Mouse (Mus musculus) limb, embryonic 15.5 days (tissue): ENCODE measurements around the gene Hdhd3. TPM values are rescaled to one million over a fixed set of nuclear protein-coding genes. Genes with fewer than 3 reads are reported as not detected.

Experiments used
- ATAC-seq: fragments of 200-750 bp; cut with Nextera tagmentation; 2 replicates; pipeline ENCODE4 v1.8.0; 2017; ENCODE audit warnings: low read depth, moderate TSS enrichment; ENCODE audit not compliant: insufficient number of reproducible peaks, low FRiP score, low TSS enrichment
- H3K27ac ChIP-seq: fragments of 300-500 bp; sonication (generic); 2 replicates; pipeline ENCODE4 v1.5.1; 2015; ENCODE audit warnings: moderate library complexity, mild to moderate bottlenecking, inconsistent platforms
- H3K27me3 ChIP-seq: fragments of 300-500 bp; sonication (generic); 2 replicates; pipeline ENCODE4 v1.6.1; 2015; ENCODE audit warnings: inconsistent platforms
- H3K36me3 ChIP-seq: fragments of 300-500 bp; sonication (generic); 2 replicates; pipeline ENCODE4 v1.6.1; 2015; ENCODE audit warnings: inconsistent platforms
- H3K4me1 ChIP-seq: fragments of 300-500 bp; sonication (generic); 2 replicates; pipeline ENCODE4 v1.6.1; 2015; ENCODE audit warnings: inconsistent platforms
- H3K4me2 ChIP-seq: fragments of 300-500 bp; sonication (generic); 2 replicates; pipeline ENCODE4 v1.6.1; 2015; ENCODE audit warnings: mild to moderate bottlenecking, inconsistent platforms
- H3K4me3 ChIP-seq: fragments of 300-500 bp; sonication (generic); 2 replicates; pipeline ENCODE4 v1.5.1; 2015; ENCODE audit warnings: mild to moderate bottlenecking, inconsistent platforms
- H3K9ac ChIP-seq: fragments of 300-500 bp; sonication (generic); 2 replicates; pipeline ENCODE4 v1.6.1; 2015; ENCODE audit warnings: inconsistent platforms
- H3K9me3 ChIP-seq: fragments of 300-500 bp; sonication (generic); 2 replicates; pipeline ENCODE4 v1.6.1; 2016; ENCODE audit warnings: inconsistent platforms
- WGBS: fragments of 180-500 bp; shearing (Covaris S2); methylation state at CpG from one replicate; pipeline ENCODE4 v1.1.7; 2015; 5-methylcytosine and 5-hydroxymethylcytosine counted together
- polyA plus RNA-seq: library from polyadenylated mRNA; unstranded; fragments of >200 nt; fragmentation: Nextera tagmentation; extraction: Ambion mirVana; gene quantifications from 2 replicates; pipeline ENCODE4 v1.2.1, GENCODE M21; 2015

Gene Hdhd3
- polyA plus RNA-seq, 1 experiment from 2014 or later = 13.9 TPM

GRCm38 (mm10) chr4:62506798-62507197 lies 3.5 kb upstream of the Hdhd3 start:
- no peak overlapping the region for H3K9ac ChIP-seq
- H3K27me3 ChIP-seq = no peaks in the 10 kb centered on the region
- no peak overlapping the region for H3K27ac ChIP-seq
- H3K4me1 ChIP-seq = peaks cover 4% of the 10 kb centered on the region
- H3K4me2 ChIP-seq = no peak overlapping the region
- peaks cover 44% of the 10 kb centered on the region for H3K36me3 ChIP-seq
- no peak overlapping the region for H3K4me3 ChIP-seq
- WGBS = 47% methylated on average over 2 of the region's 2 CpGs
- no peaks in the 10 kb centered on the region for H3K9me3 ChIP-seq
- ATAC-seq = no peak

GRCm38 (mm10) chr4:62505991-62506390 lies 2.7 kb upstream of the Hdhd3 start:
- H3K4me3 ChIP-seq = no peak overlapping the region
- H3K9ac ChIP-seq = no peak overlapping the region
- WGBS = 81% methylated on average over 3 of the region's 3 CpGs
- H3K9me3 ChIP-seq = no peaks in the 10 kb centered on the region
- no peaks in the 10 kb centered on the region for H3K27me3 ChIP-seq
- H3K4me2 ChIP-seq = no peak overlapping the region
- H3K4me1 ChIP-seq = peaks cover 7% of the 10 kb centered on the region
- H3K27ac ChIP-seq = no peak overlapping the region
- H3K36me3 ChIP-seq = peaks cover 36% of the 10 kb centered on the region
- no peak for ATAC-seq

GRCm38 (mm10) chr4:62502969-62503368 lies 298 bp downstream of the Hdhd3 start:
- H3K9ac ChIP-seq = no peak overlapping the region
- no peak for ATAC-seq
- peaks cover 7% of the 10 kb centered on the region for H3K4me1 ChIP-seq
- H3K4me2 ChIP-seq = no peak overlapping the region
- peaks cover 26% of the 10 kb centered on the region for H3K36me3 ChIP-seq
- no peaks in the 10 kb centered on the region for H3K27me3 ChIP-seq
- H3K9me3 ChIP-seq = no peaks in the 10 kb centered on the region
- no peak overlapping the region for H3K4me3 ChIP-seq
- peak overlapping the region; percentile 9; the same call in 1 of the 2 replicates for H3K27ac ChIP-seq
- 64% methylated on average over 7 of the region's 7 CpGs for WGBS

DNA sequence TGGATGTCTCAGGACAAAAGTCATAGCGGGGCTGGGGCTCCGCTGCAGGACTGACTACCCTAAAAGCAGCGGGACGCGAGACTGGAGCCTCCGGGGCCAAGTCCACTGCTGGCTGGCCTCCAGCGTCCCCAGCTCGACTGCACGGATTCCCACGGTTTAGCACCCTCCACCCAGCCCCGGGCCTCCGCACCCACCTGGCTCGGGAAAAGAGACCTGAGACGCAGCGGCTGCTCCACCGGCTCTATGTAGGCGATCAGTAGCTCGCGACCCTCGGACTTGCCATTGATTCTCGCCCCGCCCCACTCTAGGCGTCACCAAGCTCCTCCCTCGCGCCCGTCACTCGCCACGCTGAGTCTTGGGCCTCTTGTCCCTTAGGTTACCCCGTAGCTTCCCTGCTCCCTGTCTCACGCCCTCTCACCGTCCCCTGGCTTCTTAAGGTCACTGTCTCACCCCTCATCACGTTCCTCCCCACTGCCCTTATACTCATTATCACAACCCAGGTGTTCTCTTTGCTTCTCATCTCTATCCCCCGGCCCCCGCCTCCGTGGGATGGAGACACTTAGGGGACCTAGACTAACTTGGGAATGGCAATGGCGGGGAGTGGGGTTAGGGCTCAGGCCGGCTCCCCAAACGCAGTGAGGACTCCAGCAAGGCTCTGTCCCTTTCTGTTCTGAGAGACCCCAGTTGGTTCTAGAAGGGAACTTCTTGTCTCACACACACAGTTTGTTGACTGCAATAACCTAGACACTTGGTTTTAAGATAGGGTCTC lies 1.1 kb downstream of the Hdhd3 start:
- WGBS = 2% methylated on average over 38 of the region's 38 CpGs
- ATAC-seq = peak; percentile 88

DNA sequence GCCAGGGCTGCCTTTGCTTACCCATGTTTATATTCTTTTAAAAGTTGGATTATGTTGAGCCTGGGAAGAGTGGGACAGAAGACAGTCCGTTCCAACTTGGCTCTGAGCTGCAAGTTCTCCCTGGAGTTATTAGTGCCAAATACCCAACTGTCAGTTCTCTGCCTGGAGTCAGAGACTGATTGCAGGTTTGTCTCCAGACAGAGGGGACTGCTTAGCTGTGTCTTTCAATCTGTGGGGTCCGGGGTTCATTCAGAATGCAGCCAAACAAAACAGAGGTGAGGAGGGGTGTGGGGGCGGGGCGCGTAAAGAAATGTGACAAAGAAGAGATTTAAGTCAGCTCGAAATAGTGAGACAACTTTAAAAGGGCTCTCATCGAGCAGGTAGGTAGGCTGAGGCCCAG lies 1.7 kb downstream of the Hdhd3 start:
- Histone ChIP-seq H3K9me3 (no peaks in the 10 kb centered on the region), H3K4me1 (peaks cover 7% of the 10 kb centered on the region), H3K27ac (peak overlapping the region; percentile 70), H3K9ac (peak overlapping the region; percentile 42), H3K27me3 (no peaks in the 10 kb centered on the region), H3K4me3 (peak overlapping the region; percentile 56), H3K36me3 (peaks cover 27% of the 10 kb centered on the region), H3K4me2 (peak overlapping the region; percentile 57)
- no peak for ATAC-seq
- WGBS = under 1% methylated on average over 7 of the region's 7 CpGs

More for the DNA sequence above, 1.1 kb downstream of the Hdhd3 start:
- H3K4me3 ChIP-seq = peak overlapping the region; percentile 56
- peaks cover 27% of the 10 kb centered on the region for H3K36me3 ChIP-seq
- peaks cover 7% of the 10 kb centered on the region for H3K4me1 ChIP-seq
- H3K9ac ChIP-seq = peak overlapping the region; percentile 42
- no peaks in the 10 kb centered on the region for H3K9me3 ChIP-seq
- H3K27me3 ChIP-seq = no peaks in the 10 kb centered on the region
- peak overlapping the region; percentile 70 for H3K27ac ChIP-seq
- peak overlapping the region; percentile 57 for H3K4me2 ChIP-seq

- Histone ChIP-seq H3K27ac (no peak overlapping the region), H3K4me1 (peaks cover 12% of the 10 kb centered on the region), H3K9ac (no peak overlapping the region), H3K27me3 (no peaks in the 10 kb centered on the region), H3K36me3 (peaks cover 27% of the 10 kb centered on the region), H3K4me3 (no peak overlapping the region), H3K9me3 (no peaks in the 10 kb centered on the region), H3K4me2 (no peak overlapping the region; the same call in 1 of the 2 replicates)
- ATAC-seq = no peak
- WGBS = 74% methylated on average over 4 of the region's 4 CpGs
These were observed 2.5 kb downstream of the Hdhd3 start for GRCm38 (mm10) chr4:62500799-62501198.

DNA sequence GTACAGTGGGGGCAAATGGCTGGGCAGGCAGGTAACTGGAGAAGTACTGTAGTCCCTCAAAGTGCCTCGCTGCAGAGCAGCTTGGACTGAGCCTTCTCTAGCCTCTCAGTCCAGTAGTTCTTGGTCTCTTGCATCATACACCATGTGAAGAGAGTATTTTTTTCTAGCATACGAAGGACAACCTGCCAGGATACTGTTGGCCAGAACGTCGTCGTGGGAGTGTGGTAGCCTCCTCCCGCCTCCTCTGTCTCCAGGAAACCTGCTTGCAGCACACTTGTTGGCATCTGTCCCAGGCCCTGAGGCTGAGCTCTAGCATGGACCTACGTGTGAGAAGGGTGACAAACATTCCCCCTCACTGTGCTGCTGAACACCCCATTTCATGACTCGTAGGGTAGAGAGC lies 6.5 kb downstream of the Hdhd3 start:
- Histone ChIP-seq H3K4me3 (no peak overlapping the region), H3K9ac (no peak overlapping the region), H3K9me3 (no peaks in the 10 kb centered on the region), H3K4me1 (peaks cover 8% of the 10 kb centered on the region; the same call in 1 of the 2 replicates), H3K27ac (no peak overlapping the region), H3K4me2 (no peak overlapping the region), H3K27me3 (no peaks in the 10 kb centered on the region), H3K36me3 (peaks cover 27% of the 10 kb centered on the region)
- ATAC-seq = no peak
- 60% methylated on average over 8 of the region's 8 CpGs for WGBS

GRCm38 (mm10) chr4:62495946-62496345 lies 7.3 kb downstream of the Hdhd3 start:
- 72% methylated on average over 8 of the region's 8 CpGs for WGBS
- Histone ChIP-seq H3K4me2 (no peak overlapping the region), H3K27me3 (no peaks in the 10 kb centered on the region), H3K36me3 (peaks cover 27% of the 10 kb centered on the region), H3K27ac (no peak overlapping the region), H3K4me3 (no peak overlapping the region), H3K4me1 (peaks cover 4% of the 10 kb centered on the region; the same call in 1 of the 2 replicates), H3K9me3 (no peaks in the 10 kb centered on the region), H3K9ac (no peak overlapping the region)
- no peak for ATAC-seq

GRCm38 (mm10) chr4:62494230-62494629 lies 9.0 kb downstream of the Hdhd3 start:
- Histone ChIP-seq H3K27me3 (no peaks in the 10 kb centered on the region), H3K4me1 (peaks cover 4% of the 10 kb centered on the region; the same call in 1 of the 2 replicates), H3K27ac (no peak overlapping the region), H3K9ac (no peak overlapping the region), H3K36me3 (peaks cover 19% of the 10 kb centered on the region), H3K9me3 (no peaks in the 10 kb centered on the region), H3K4me2 (no peak overlapping the region), H3K4me3 (no peak overlapping the region)
- 60% methylated on average over 9 of the region's 9 CpGs for WGBS
- no peak for ATAC-seq

DNA sequence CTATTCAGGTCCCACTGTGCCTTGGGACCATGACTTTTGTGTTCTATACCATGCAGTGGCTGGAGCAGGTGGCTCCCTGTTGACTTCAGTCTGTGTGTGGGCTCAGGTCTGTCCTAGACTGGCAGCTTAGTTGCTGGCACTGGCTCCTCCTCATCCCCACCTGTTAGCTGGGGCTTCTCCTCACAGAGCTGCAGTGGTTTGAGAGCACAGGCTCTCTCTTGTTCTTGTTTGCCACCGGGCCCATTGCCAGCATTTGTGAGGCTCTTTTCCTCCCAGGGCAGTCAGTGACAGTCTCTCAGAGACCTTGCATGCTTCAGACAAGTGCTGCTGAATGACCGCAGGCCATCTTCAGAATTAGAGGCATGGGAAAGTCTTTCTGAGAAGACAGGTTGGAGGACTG lies 10.6 kb downstream of the Hdhd3 start:
- H3K9ac ChIP-seq = no peak overlapping the region
- peaks cover 4% of the 10 kb centered on the region; the same call in 1 of the 2 replicates for H3K4me1 ChIP-seq
- ATAC-seq = no peak
- H3K9me3 ChIP-seq = no peaks in the 10 kb centered on the region
- H3K27me3 ChIP-seq = no peaks in the 10 kb centered on the region
- no peak overlapping the region for H3K4me2 ChIP-seq
- peaks cover 4% of the 10 kb centered on the region; the same call in 1 of the 2 replicates for H3K36me3 ChIP-seq
- 77% methylated on average over 2 of the region's 2 CpGs for WGBS
- H3K27ac ChIP-seq = no peak overlapping the region
- no peak overlapping the region for H3K4me3 ChIP-seq

GRCm38 (mm10) chr4:62487914-62488313 lies 15.4 kb downstream of the Hdhd3 start:
- no peaks in the 10 kb centered on the region for H3K4me1 ChIP-seq
- no peak overlapping the region for H3K9ac ChIP-seq
- 82% methylated on average over 2 of the region's 2 CpGs for WGBS
- no peaks in the 10 kb centered on the region for H3K36me3 ChIP-seq
- no peak overlapping the region for H3K4me3 ChIP-seq
- H3K27ac ChIP-seq = no peak overlapping the region
- no peaks in the 10 kb centered on the region for H3K27me3 ChIP-seq
- no peak for ATAC-seq
- H3K4me2 ChIP-seq = no peak overlapping the region
- H3K9me3 ChIP-seq = no peaks in the 10 kb centered on the region

DNA sequence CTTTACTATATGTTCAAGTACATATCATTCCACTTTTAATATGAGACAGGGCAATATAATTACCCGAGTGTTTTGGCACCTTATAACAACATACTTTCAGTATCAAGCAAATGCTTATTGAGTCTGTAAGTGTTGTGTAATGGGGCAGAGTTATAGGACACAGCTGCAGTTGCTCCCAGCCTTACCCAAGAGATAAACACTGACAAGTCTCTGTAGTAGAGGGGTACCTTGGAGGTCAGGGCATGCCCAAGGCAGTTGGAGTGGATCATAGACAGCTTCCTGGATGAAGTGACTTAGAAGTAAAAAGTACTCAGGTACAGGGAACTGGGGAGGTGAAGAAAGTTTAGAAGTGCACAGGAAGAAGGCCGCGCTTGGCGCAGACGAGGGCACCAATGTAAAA lies 16.1 kb downstream of the Hdhd3 start:
- no peak overlapping the region for H3K27ac ChIP-seq
- no peak overlapping the region for H3K4me3 ChIP-seq
- 85% methylated on average over 5 of the region's 5 CpGs for WGBS
- no peak overlapping the region for H3K4me2 ChIP-seq
- no peaks in the 10 kb centered on the region for H3K27me3 ChIP-seq
- ATAC-seq = no peak
- no peak overlapping the region for H3K9ac ChIP-seq
- H3K4me1 ChIP-seq = no peaks in the 10 kb centered on the region
- no peaks in the 10 kb centered on the region for H3K9me3 ChIP-seq
- H3K36me3 ChIP-seq = no peaks in the 10 kb centered on the region
